Mouse (Mus musculus) kidney, postnatal 0 days (tissue): ENCODE measurements around the gene Nme7. TPM values are rescaled to one million over a fixed set of nuclear protein-coding genes. Genes with fewer than 3 reads are reported as not detected.

Experiments
- ATAC-seq: fragments of 200-750 bp; cut with Nextera tagmentation; replicated peaks from 2 replicates; pipeline ENCODE4 v1.8.0; 2017; ENCODE audit warnings: low read depth, moderate number of reproducible peaks, moderate TSS enrichment, moderate library complexity; ENCODE audit not compliant: low FRiP score
- DNase-seq: peaks from one replicate; pipeline ENCODE4 v3.0.0-alpha.2; 2016; ENCODE audit warnings: low spot score
- H3K27ac ChIP-seq: fragments of 300-500 bp; sonication (generic); 2 replicates; pipeline ENCODE4 v1.5.1; 2014; ENCODE audit warnings: mild to moderate bottlenecking
- H3K27me3 ChIP-seq: fragments of 300-500 bp; sonication (generic); 2 replicates; pipeline ENCODE4 v1.6.1; 2014; ENCODE audit warnings: low read length, mixed read lengths; ENCODE audit not compliant: insufficient read depth
- H3K36me3 ChIP-seq: fragments of 300-500 bp; sonication (generic); 2 replicates; pipeline ENCODE4 v1.6.1; 2014; ENCODE audit warnings: low read length, mixed read lengths; ENCODE audit not compliant: insufficient read depth
- H3K4me1 ChIP-seq: fragments of 300-500 bp; sonication (generic); replicated peaks from 2 replicates; pipeline ENCODE4 v1.6.1; 2014; ENCODE audit warnings: antibody characterized with exemption, low read length, mixed read lengths; ENCODE audit not compliant: insufficient read depth
- H3K4me2 ChIP-seq: fragments of 300-500 bp; sonication (generic); 2 replicates; pipeline ENCODE4 v1.6.1; 2014; ENCODE audit warnings: mild to moderate bottlenecking, low read length, moderate library complexity, mixed read lengths
- H3K4me3 ChIP-seq: fragments of 300-500 bp; sonication (generic); replicated peaks from 2 replicates; pipeline ENCODE4 v1.5.1; 2014; ENCODE audit warnings: low read depth, low read length
- H3K9ac ChIP-seq: fragments of 300-500 bp; sonication (generic); 2 replicates; pipeline ENCODE4 v1.6.1; 2014; ENCODE audit warnings: low read depth, low read length
- H3K9me3 ChIP-seq: fragments of 300-500 bp; sonication (generic); replicated peaks from 2 replicates; pipeline ENCODE4 v1.6.1; 2016; ENCODE audit warnings: low read length, inconsistent platforms, mixed read lengths
- CTCF ChIP-seq: IDR thresholded peaks from 2 replicates; pipeline ENCODE4 v1.5.1; 2016; ENCODE audit warnings: antibody characterized with exemption, low read depth, mild to moderate bottlenecking, moderate library complexity
- WGBS: fragments of 180-500 bp; shearing (Covaris S2); extraction: QIAGEN DNeasy Blood & Tissue Kit; methylation state at CpG from one replicate; pipeline ENCODE4 v1.1.7; 2014; 5-methylcytosine and 5-hydroxymethylcytosine counted together
- polyA plus RNA-seq: library from polyadenylated mRNA; unstranded; fragments of >200 nt; fragmentation: Nextera tagmentation; extraction: Ambion mirVana; gene quantifications from 2 replicates; pipeline ENCODE4 v1.2.1, GENCODE M21; 2015

Nme7 gene
- polyA plus RNA-seq, 1 experiment from 2014 or later: 42.0 TPM

- no peak for TF ChIP-seq CTCF
- peak overlapping the region; percentile 51; the same call in 1 of the 2 replicates for H3K4me2 ChIP-seq
- no peaks in the 10 kb centered on the region for H3K27me3 ChIP-seq
- H3K9ac ChIP-seq: 0 out of 2 replicates have a peak overlapping the region, but pooled peaks have one; percentile 3
- H3K4me1 ChIP-seq: no peaks in the 10 kb centered on the region
- whole genome bisulfite sequencing: 78% methylated on average over 6 of the region's 6 CpGs
- no peaks in the 10 kb centered on the region for H3K9me3 ChIP-seq
- no peaks in the 10 kb centered on the region; the same call in 1 of the 2 replicates for H3K36me3 ChIP-seq
- H3K27ac ChIP-seq: no peak overlapping the region
- no peak overlapping the region for H3K4me3 ChIP-seq
- ATAC-seq: no peak
- no peak for DNase-seq
Measured at GRCm38 (mm10) chr1:164452580-164452979, 148.7 kb downstream of the Nme7 start.

- TF ChIP-seq CTCF: no peak
- WGBS: 85% methylated on average over 8 of the region's 8 CpGs
- Histone ChIP-seq H3K4me3 (peak overlapping the region; percentile 39; the same call in 1 of the 2 replicates), H3K4me2 (peak overlapping the region; percentile 51; the same call in 1 of the 2 replicates), H3K27ac (no peak overlapping the region), H3K36me3 (no peaks in the 10 kb centered on the region; the same call in 1 of the 2 replicates), H3K9me3 (no peaks in the 10 kb centered on the region), H3K9ac (0 out of 2 replicates have a peak overlapping the region, but pooled peaks have one; percentile 3), H3K27me3 (no peaks in the 10 kb centered on the region), H3K4me1 (no peaks in the 10 kb centered on the region)
- ATAC-seq (no peak), DNase-seq (no peak)
Measured at GRCm38 (mm10) chr1:164453146-164453545, 149.2 kb downstream of the Nme7 start.

GRCm38 (mm10) chr1:164453739-164454138, 149.8 kb downstream of the Nme7 start:
- no peak for TF ChIP-seq CTCF
- WGBS: 82% methylated on average over 5 of the region's 5 CpGs
- ATAC-seq (no peak), DNase-seq (no peak)
- Histone ChIP-seq H3K27ac (peak overlapping the region; percentile 44; the same call in 1 of the 2 replicates), H3K9me3 (no peaks in the 10 kb centered on the region), H3K36me3 (no peaks in the 10 kb centered on the region), H3K4me1 (no peaks in the 10 kb centered on the region), H3K27me3 (no peaks in the 10 kb centered on the region), H3K4me2 (peak overlapping the region; percentile 51), H3K9ac (no peak overlapping the region; the same call in 1 of the 2 replicates), H3K4me3 (peak overlapping the region; percentile 39)

- peak overlapping the region; percentile 71 for H3K27ac ChIP-seq
Measured at GRCm38 (mm10) chr1:164454747-164455400, 151.0 kb downstream of the Nme7 start.

GRCm38 (mm10) chr1:164455614-164456013, 151.7 kb downstream of the Nme7 start:
- WGBS: 44% methylated on average over 7 of the region's 7 CpGs
- Histone ChIP-seq H3K9ac (peak overlapping the region; percentile 93), H3K27me3 (no peaks in the 10 kb centered on the region), H3K4me1 (no peaks in the 10 kb centered on the region), H3K9me3 (no peaks in the 10 kb centered on the region), H3K4me3 (peak overlapping the region; percentile 73), H3K36me3 (no peaks in the 10 kb centered on the region), H3K4me2 (peak overlapping the region; percentile 69), H3K27ac (peak overlapping the region; percentile 91)
- peak; percentile 62 for TF ChIP-seq CTCF
- DNase-seq: no peak
- ATAC-seq: no peak

More at GRCm38 (mm10) chr1:164454747-164455400, 151.0 kb downstream of the Nme7 start:
- Histone ChIP-seq H3K9ac (peak overlapping the region; percentile 59), H3K36me3 (no peaks in the 10 kb centered on the region), H3K4me2 (peak overlapping the region; percentile 51), H3K4me3 (peak overlapping the region; percentile 39), H3K27me3 (no peaks in the 10 kb centered on the region), H3K9me3 (no peaks in the 10 kb centered on the region), H3K4me1 (no peaks in the 10 kb centered on the region)
- ATAC-seq (no peak), DNase-seq (no peak)
- 35% methylated on average over 14 of the region's 14 CpGs for WGBS
- no peak for TF ChIP-seq CTCF

- 14% methylated on average over 6 of the region's 6 CpGs for WGBS
- no peak for ATAC-seq
Measured at GRCm38 (mm10) chr1:164456065-164456464, 152.1 kb downstream of the Nme7 start.

More at GRCm38 (mm10) chr1:164456065-164456464, 152.1 kb downstream of the Nme7 start:
- Histone ChIP-seq H3K9me3 (no peaks in the 10 kb centered on the region), H3K4me3 (peak overlapping the region; percentile 73), H3K27me3 (no peaks in the 10 kb centered on the region), H3K4me2 (peak overlapping the region; percentile 69), H3K4me1 (no peaks in the 10 kb centered on the region), H3K27ac (peak overlapping the region; percentile 91), H3K36me3 (no peaks in the 10 kb centered on the region), H3K9ac (peak overlapping the region; percentile 93)
- DNase-seq: no peak
- TF ChIP-seq CTCF: no peak
